Mouse (Mus musculus): ENCODE measurements around the gene Kcnh1. TPM values are rescaled to one million over a fixed set of nuclear protein-coding genes. Genes with fewer than 3 reads are reported as not detected.

Kcnh1 gene
- polyA plus RNA-seq, 1 experiment from 2014 or later, result 0.27 TPM

- ATAC-seq (ENCODE audit: low FRiP score, low TSS enrichment), result no peak
- no peak overlapping the region for H3K4me3 ChIP-seq (ENCODE audit: low read depth, low read length)
- H3K9ac ChIP-seq (ENCODE audit: low read length), result no peak overlapping the region
- DNase-seq (ENCODE audit: low spot score), result no peak
- TF ChIP-seq CTCF (IDR thresholded peaks at IDR 0.05; ENCODE audit: low read depth), result no peak
- no peak for TF ChIP-seq EP300 (optimal IDR thresholded peaks at IDR 0.05)
- no peak overlapping the region for H3K4me2 ChIP-seq (replicated peaks; ENCODE audit: low read depth)
- H3K4me1 ChIP-seq (replicated peaks; ENCODE audit: control insufficient read depth, insufficient read depth), result no peaks in the 10 kb centered on the region
- H3K9me3 ChIP-seq (ENCODE audit: control insufficient read depth, low read length), result no peaks in the 10 kb centered on the region
- H3K27me3 ChIP-seq (ENCODE audit: control insufficient read depth, insufficient read depth, low read length), result no peaks in the 10 kb centered on the region
- WGBS, result 43% methylated on average over 4 of the region's 4 CpGs
- H3K27ac ChIP-seq (replicated peaks), result no peak overlapping the region
- no peaks in the 10 kb centered on the region for H3K36me3 ChIP-seq (ENCODE audit: control insufficient read depth, insufficient read depth, low read length)
These were observed 121.9 kb downstream of the Kcnh1 start for GRCm38 (mm10) chr1:192312446-192312845.

- Histone ChIP-seq H3K27me3 (ENCODE audit: control insufficient read depth, insufficient read depth, low read length) (no peaks in the 10 kb centered on the region), H3K4me3 (ENCODE audit: low read depth, low read length) (no peak overlapping the region), H3K36me3 (ENCODE audit: control insufficient read depth, insufficient read depth, low read length) (no peaks in the 10 kb centered on the region), H3K9ac (ENCODE audit: low read length) (no peak overlapping the region), H3K9me3 (ENCODE audit: control insufficient read depth, low read length) (no peaks in the 10 kb centered on the region), H3K4me2 (replicated peaks; ENCODE audit: low read depth) (no peak overlapping the region), H3K4me1 (replicated peaks; ENCODE audit: control insufficient read depth, insufficient read depth) (no peaks in the 10 kb centered on the region), H3K27ac (replicated peaks) (no peak overlapping the region)
- DNase-seq (ENCODE audit: low spot score) (no peak), ATAC-seq (ENCODE audit: low FRiP score, low TSS enrichment) (no peak)
- WGBS, result 73% methylated on average over 4 of the region's 4 CpGs
- TF ChIP-seq EP300 (optimal IDR thresholded peaks at IDR 0.05), result no peak
- no peak for TF ChIP-seq CTCF (IDR thresholded peaks at IDR 0.05; ENCODE audit: low read depth)
These were observed 122.4 kb downstream of the Kcnh1 start for GRCm38 (mm10) chr1:192312998-192313397.

GRCm38 (mm10) chr1:192313571-192313972 is 123.0 kb downstream of the Kcnh1 start:
- Histone ChIP-seq H3K9me3 (ENCODE audit: control insufficient read depth, low read length) (no peaks in the 10 kb centered on the region), H3K27ac (replicated peaks) (no peak overlapping the region), H3K4me2 (replicated peaks; ENCODE audit: low read depth) (no peak overlapping the region), H3K27me3 (ENCODE audit: control insufficient read depth, insufficient read depth, low read length) (no peaks in the 10 kb centered on the region), H3K4me1 (replicated peaks; ENCODE audit: control insufficient read depth, insufficient read depth) (no peaks in the 10 kb centered on the region), H3K9ac (ENCODE audit: low read length) (no peak overlapping the region), H3K36me3 (ENCODE audit: control insufficient read depth, insufficient read depth, low read length) (no peaks in the 10 kb centered on the region), H3K4me3 (ENCODE audit: low read depth, low read length) (no peak overlapping the region)
- TF ChIP-seq EP300 (optimal IDR thresholded peaks at IDR 0.05) (no peak), CTCF (IDR thresholded peaks at IDR 0.05; ENCODE audit: low read depth) (no peak)
- no peak for ATAC-seq (ENCODE audit: low FRiP score, low TSS enrichment)
- 41% methylated on average over 7 of the region's 7 CpGs for WGBS
- no peak for DNase-seq (ENCODE audit: low spot score)

- 43% methylated on average over 3 of the region's 3 CpGs for WGBS
These were observed 123.5 kb downstream of the Kcnh1 start for GRCm38 (mm10) chr1:192314044-192314443.

GRCm38 (mm10) chr1:192315392-192316070 is 125.0 kb downstream of the Kcnh1 start:
- Histone ChIP-seq H3K4me3 (ENCODE audit: low read depth, low read length) (no peak overlapping the region), H3K4me1 (replicated peaks; ENCODE audit: control insufficient read depth, insufficient read depth) (no peaks in the 10 kb centered on the region), H3K27me3 (ENCODE audit: control insufficient read depth, insufficient read depth, low read length) (no peaks in the 10 kb centered on the region), H3K27ac (replicated peaks) (no peak overlapping the region), H3K4me2 (replicated peaks; ENCODE audit: low read depth) (no peak overlapping the region), H3K9me3 (ENCODE audit: control insufficient read depth, low read length) (no peaks in the 10 kb centered on the region), H3K9ac (ENCODE audit: low read length) (no peak overlapping the region), H3K36me3 (ENCODE audit: control insufficient read depth, insufficient read depth, low read length) (no peaks in the 10 kb centered on the region)
- WGBS, result 55% methylated on average over 1 of the region's 1 CpGs
- ATAC-seq (ENCODE audit: low FRiP score, low TSS enrichment) (no peak), DNase-seq (ENCODE audit: low spot score) (no peak)
- TF ChIP-seq CTCF (IDR thresholded peaks at IDR 0.05; ENCODE audit: low read depth) (no peak), EP300 (optimal IDR thresholded peaks at IDR 0.05) (no peak)

More at GRCm38 (mm10) chr1:192314044-192314443, 123.5 kb downstream of the Kcnh1 start:
- Histone ChIP-seq H3K27ac (replicated peaks) (no peak overlapping the region), H3K9ac (ENCODE audit: low read length) (no peak overlapping the region), H3K4me2 (replicated peaks; ENCODE audit: low read depth) (no peak overlapping the region), H3K36me3 (ENCODE audit: control insufficient read depth, insufficient read depth, low read length) (no peaks in the 10 kb centered on the region), H3K4me3 (ENCODE audit: low read depth, low read length) (no peak overlapping the region), H3K4me1 (replicated peaks; ENCODE audit: control insufficient read depth, insufficient read depth) (no peaks in the 10 kb centered on the region), H3K27me3 (ENCODE audit: control insufficient read depth, insufficient read depth, low read length) (no peaks in the 10 kb centered on the region), H3K9me3 (ENCODE audit: control insufficient read depth, low read length) (no peaks in the 10 kb centered on the region)
- TF ChIP-seq EP300 (optimal IDR thresholded peaks at IDR 0.05) (no peak), CTCF (IDR thresholded peaks at IDR 0.05; ENCODE audit: low read depth) (no peak)
- ATAC-seq (ENCODE audit: low FRiP score, low TSS enrichment), result no peak
- DNase-seq (ENCODE audit: low spot score), result no peak

- Histone ChIP-seq H3K27ac (replicated peaks) (no peak overlapping the region), H3K27me3 (ENCODE audit: control insufficient read depth, insufficient read depth, low read length) (no peaks in the 10 kb centered on the region), H3K9me3 (ENCODE audit: control insufficient read depth, low read length) (no peaks in the 10 kb centered on the region), H3K36me3 (ENCODE audit: control insufficient read depth, insufficient read depth, low read length) (no peaks in the 10 kb centered on the region), H3K9ac (ENCODE audit: low read length) (no peak overlapping the region), H3K4me1 (replicated peaks; ENCODE audit: control insufficient read depth, insufficient read depth) (no peaks in the 10 kb centered on the region), H3K4me3 (ENCODE audit: low read depth, low read length) (no peak overlapping the region), H3K4me2 (replicated peaks; ENCODE audit: low read depth) (no peak overlapping the region)
- no peak for ATAC-seq (ENCODE audit: low FRiP score, low TSS enrichment)
- no peak for TF ChIP-seq EP300 (optimal IDR thresholded peaks at IDR 0.05)
- TF ChIP-seq CTCF (IDR thresholded peaks at IDR 0.05; ENCODE audit: low read depth), result peak; percentile 51
- DNase-seq (ENCODE audit: low spot score), result no peak
- 47% methylated on average over 3 of the region's 3 CpGs for WGBS
These were observed 133.6 kb downstream of the Kcnh1 start for GRCm38 (mm10) chr1:192324223-192324622.

All from stomach, postnatal 0 days (tissue).